Mouse (Mus musculus): ENCODE measurements around the gene Gm572. TPM values are rescaled to one million over a fixed set of nuclear protein-coding genes. Genes with fewer than 3 reads are reported as not detected.

The Gm572 gene
- polyA plus RNA-seq, 1 experiment from 2014 or later, result not detected

- Histone ChIP-seq H3K36me3 (no peaks in the 10 kb centered on the region), H3K27ac (no peak overlapping the region), H3K9ac (no peak overlapping the region), H3K4me3 (no peak overlapping the region), H3K4me2 (replicated peaks) (no peak overlapping the region), H3K9me3 (no peaks in the 10 kb centered on the region), H3K27me3 (peaks cover 6% of the 10 kb centered on the region), H3K4me1 (0 out of 2 replicates have a peak, but pooled peaks cover 11% of the 10 kb centered on the region)
- ATAC-seq (ENCODE audit: low FRiP score, low read depth), result no peak
- WGBS, result 43% methylated on average over 3 of the region's 3 CpGs
Measured at GRCm38 (mm10) chr4:148704756-148705155, 61.6 kb downstream of the Gm572 start.

GRCm38 (mm10) chr4:148708836-148709235 lies 65.7 kb downstream of the Gm572 start:
- WGBS, result 37% methylated on average over 11 of the region's 11 CpGs
- Histone ChIP-seq H3K36me3 (no peaks in the 10 kb centered on the region), H3K9me3 (no peaks in the 10 kb centered on the region), H3K4me2 (replicated peaks) (no peak overlapping the region), H3K9ac (no peak overlapping the region), H3K27ac (no peak overlapping the region), H3K4me1 (peaks cover 25% of the 10 kb centered on the region), H3K27me3 (peaks cover 6% of the 10 kb centered on the region), H3K4me3 (no peak overlapping the region)
- no peak for ATAC-seq (ENCODE audit: low FRiP score, low read depth)

- H3K4me1 ChIP-seq, result peaks cover 25% of the 10 kb centered on the region
- H3K9ac ChIP-seq, result no peak overlapping the region
- H3K4me3 ChIP-seq, result no peak overlapping the region
- H3K36me3 ChIP-seq, result no peaks in the 10 kb centered on the region
- no peak for ATAC-seq (ENCODE audit: low FRiP score, low read depth)
- no peak overlapping the region for H3K4me2 ChIP-seq (replicated peaks)
- no peak overlapping the region for H3K27ac ChIP-seq
- peaks cover 13% of the 10 kb centered on the region for H3K27me3 ChIP-seq
- WGBS, result 66% methylated on average over 2 of the region's 2 CpGs
- H3K9me3 ChIP-seq, result no peaks in the 10 kb centered on the region
Measured at GRCm38 (mm10) chr4:148710446-148710845, 67.3 kb downstream of the Gm572 start.

GRCm38 (mm10) chr4:148711323-148711722 lies 68.2 kb downstream of the Gm572 start:
- no peak overlapping the region for H3K9ac ChIP-seq
- H3K36me3 ChIP-seq, result no peaks in the 10 kb centered on the region
- 0 out of 2 replicates have a peak, but pooled peaks cover 7% of the 10 kb centered on the region for H3K27me3 ChIP-seq
- ATAC-seq (ENCODE audit: low FRiP score, low read depth), result no peak
- H3K4me2 ChIP-seq (replicated peaks), result no peak overlapping the region
- H3K4me3 ChIP-seq, result no peak overlapping the region
- peaks cover 25% of the 10 kb centered on the region for H3K4me1 ChIP-seq
- no peaks in the 10 kb centered on the region for H3K9me3 ChIP-seq
- 15% methylated on average over 10 of the region's 10 CpGs for WGBS
- no peak overlapping the region for H3K27ac ChIP-seq

DNA sequence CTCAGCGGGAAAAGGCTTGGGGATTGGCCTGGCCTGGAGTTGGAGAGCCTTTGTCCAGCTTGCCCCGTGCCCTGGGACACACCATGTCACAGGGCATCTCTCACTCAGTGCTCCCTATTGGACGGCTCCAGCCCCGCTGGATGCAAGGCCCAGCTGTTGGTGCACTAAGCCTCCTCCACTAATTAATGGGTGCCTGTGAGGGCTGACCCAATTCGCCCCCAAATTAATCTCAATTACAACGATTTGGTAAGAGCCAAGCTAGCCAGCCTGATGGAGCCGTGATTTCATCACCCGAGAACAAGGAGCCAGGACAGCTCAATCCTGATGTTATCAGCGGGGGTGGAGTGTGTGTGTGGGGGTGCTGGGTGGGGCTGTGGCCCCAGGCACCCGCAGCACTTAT lies 69.5 kb downstream of the Gm572 start:
- Histone ChIP-seq H3K27ac (no peak overlapping the region), H3K36me3 (no peaks in the 10 kb centered on the region), H3K4me3 (no peak overlapping the region), H3K4me1 (peaks cover 25% of the 10 kb centered on the region), H3K9me3 (no peaks in the 10 kb centered on the region), H3K4me2 (replicated peaks) (no peak overlapping the region), H3K9ac (no peak overlapping the region), H3K27me3 (0 out of 2 replicates have a peak, but pooled peaks cover 7% of the 10 kb centered on the region)
- no peak for ATAC-seq (ENCODE audit: low FRiP score, low read depth)
- 36% methylated on average over 10 of the region's 10 CpGs for WGBS

DNA sequence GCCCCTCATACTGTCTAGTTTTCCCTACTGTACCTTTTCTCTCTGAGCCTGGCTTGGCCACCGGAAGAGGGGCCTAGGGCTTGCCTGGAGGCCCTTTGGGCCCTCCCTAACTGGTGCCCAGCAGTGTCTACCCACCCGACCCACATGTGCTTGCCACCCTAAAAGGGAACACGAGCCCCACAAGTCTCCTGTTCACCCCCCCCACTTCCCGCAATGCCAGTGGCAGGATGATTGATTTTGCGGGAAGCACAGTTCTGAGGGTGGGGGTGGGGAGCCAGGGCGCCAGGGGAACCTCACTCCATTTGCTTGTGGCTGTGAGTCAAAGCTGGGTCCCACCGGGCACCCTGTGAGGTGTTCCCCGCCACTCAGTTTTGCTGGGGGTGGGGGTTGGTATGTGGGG lies 70.9 kb downstream of the Gm572 start:
- 0 out of 2 replicates have a peak, but pooled peaks cover 7% of the 10 kb centered on the region for H3K27me3 ChIP-seq
- WGBS, result 57% methylated on average over 8 of the region's 8 CpGs

DNA sequence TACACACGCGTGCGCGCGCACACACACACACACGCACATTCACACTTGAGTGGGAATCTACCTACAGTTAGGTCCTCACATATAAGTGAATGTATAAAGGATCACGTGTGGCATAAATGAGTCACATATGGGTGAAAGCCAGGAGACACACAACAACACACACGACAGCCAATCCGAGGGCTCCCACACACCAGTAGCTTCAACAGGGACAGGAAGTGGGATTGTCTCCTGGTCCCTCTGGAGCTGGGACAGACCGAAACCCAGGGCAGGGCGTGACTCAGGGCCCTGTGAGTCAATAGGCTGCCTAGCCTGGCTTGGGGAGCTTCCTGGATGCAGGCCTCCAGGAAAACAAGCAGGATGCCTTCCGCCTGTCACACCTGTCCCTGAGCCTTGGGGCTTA lies 71.6 kb downstream of the Gm572 start:
- H3K9me3 ChIP-seq, result no peaks in the 10 kb centered on the region
- H3K9ac ChIP-seq, result no peak overlapping the region
- no peak overlapping the region for H3K4me2 ChIP-seq (replicated peaks)
- peaks cover 25% of the 10 kb centered on the region for H3K4me1 ChIP-seq
- no peak overlapping the region for H3K4me3 ChIP-seq
- H3K27ac ChIP-seq, result no peak overlapping the region
- H3K36me3 ChIP-seq, result no peaks in the 10 kb centered on the region
- ATAC-seq (ENCODE audit: low FRiP score, low read depth), result no peak
- 81% methylated on average over 12 of the region's 12 CpGs for WGBS
- H3K27me3 ChIP-seq, result peaks cover 11% of the 10 kb centered on the region; the same call in 1 of the 2 replicates

More for the DNA sequence above, 70.9 kb downstream of the Gm572 start:
- Histone ChIP-seq H3K4me1 (peaks cover 25% of the 10 kb centered on the region), H3K9ac (no peak overlapping the region), H3K4me3 (no peak overlapping the region), H3K27ac (no peak overlapping the region), H3K36me3 (no peaks in the 10 kb centered on the region), H3K4me2 (replicated peaks) (no peak overlapping the region), H3K9me3 (no peaks in the 10 kb centered on the region)
- ATAC-seq (ENCODE audit: low FRiP score, low read depth), result no peak

DNA sequence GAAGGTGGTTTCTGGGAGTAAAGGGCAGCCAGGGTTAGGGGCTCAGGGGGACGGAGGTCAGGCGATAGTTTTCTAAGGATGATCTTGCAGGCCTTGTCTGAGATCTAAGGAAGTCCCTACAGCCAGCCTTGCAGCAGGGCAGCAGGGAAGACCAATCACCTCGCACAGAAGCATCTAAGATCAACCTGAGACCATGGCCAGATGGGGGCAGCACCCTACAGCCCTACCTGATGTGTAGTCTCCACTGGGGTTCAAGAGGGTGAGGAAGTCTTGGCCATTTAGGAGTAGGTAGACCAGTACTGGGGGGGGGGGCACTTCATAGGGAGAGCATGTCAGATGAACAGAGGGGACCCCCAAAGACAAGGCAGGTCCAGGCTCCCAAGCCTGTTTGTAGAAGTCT lies 72.3 kb downstream of the Gm572 start:
- Histone ChIP-seq H3K4me2 (replicated peaks) (no peak overlapping the region), H3K27ac (no peak overlapping the region), H3K4me3 (no peak overlapping the region), H3K27me3 (peaks cover 13% of the 10 kb centered on the region; the same call in 1 of the 2 replicates), H3K36me3 (no peaks in the 10 kb centered on the region), H3K9me3 (no peaks in the 10 kb centered on the region), H3K9ac (no peak overlapping the region), H3K4me1 (peaks cover 25% of the 10 kb centered on the region)
- 51% methylated on average over 3 of the region's 3 CpGs for WGBS
- no peak for ATAC-seq (ENCODE audit: low FRiP score, low read depth)

Other genes starting within 250 kb of the Gm572 start
- gene Ubiad1, start 198.5 kb upstream of the Gm572 start, polyA plus RNA-seq (2015; fragmentation: Nextera tagmentation; extraction: Ambion mirVana), result 21.3 and 23.1 TPM in 2 replicates
- gene Mtor, start 194.7 kb upstream of the Gm572 start, polyA plus RNA-seq (2015; fragmentation: Nextera tagmentation; extraction: Ambion mirVana), result 15.8 and 16.5 TPM in 2 replicates
- gene Angptl7, start 142.9 kb upstream of the Gm572 start, polyA plus RNA-seq (2015; fragmentation: Nextera tagmentation; extraction: Ambion mirVana), result 1.3 and 2.0 TPM in 2 replicates
- gene Exosc10, start 84.9 kb upstream of the Gm572 start, polyA plus RNA-seq (2015; fragmentation: Nextera tagmentation; extraction: Ambion mirVana), result 103 TPM in 2 replicates
- 216 and 223 TPM in 2 replicates for gene Srm, start 51.8 kb upstream of the Gm572 start, polyA plus RNA-seq (2015; fragmentation: Nextera tagmentation; extraction: Ambion mirVana)
- gene Masp2, start 40.8 kb upstream of the Gm572 start, polyA plus RNA-seq (2015; fragmentation: Nextera tagmentation; extraction: Ambion mirVana), result 0.15 and 0.27 TPM in 2 replicates
- 346 and 363 TPM in 2 replicates for gene Tardbp, start 16.3 kb upstream of the Gm572 start, polyA plus RNA-seq (2015; fragmentation: Nextera tagmentation; extraction: Ambion mirVana)
- gene Casz1, start 161.1 kb downstream of the Gm572 start, polyA plus RNA-seq (2015; fragmentation: Nextera tagmentation; extraction: Ambion mirVana), result 4.1 and 4.5 TPM in 2 replicates

All from limb, embryonic 13.5 days (tissue).